ENCODE assay signal across 25 mouse cellular contexts in the genomic region with DNA sequence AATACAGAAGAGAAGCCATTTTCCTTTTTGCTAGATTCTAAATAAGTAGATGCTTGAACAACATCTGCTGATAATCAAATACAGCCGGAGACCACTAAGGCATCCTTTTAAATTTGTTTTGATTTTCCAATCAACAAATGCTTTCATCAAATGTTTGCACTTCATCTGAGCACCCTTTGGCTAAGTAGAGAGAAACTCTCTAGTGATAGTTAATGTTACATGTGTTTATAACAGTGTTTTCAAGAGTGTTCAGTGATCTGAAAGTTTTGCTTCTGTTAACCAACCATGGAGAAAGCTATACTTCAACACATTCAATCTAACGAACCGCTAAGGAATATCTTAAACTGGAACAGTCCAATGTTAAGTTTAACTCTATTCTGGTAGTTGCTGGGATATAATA.
"Had no signal": no experiment of that assay in that cellular context is flagged by ENCODE, and none has a peak within 500 bp of the region (broad histone marks: within the 10 kb centered on the region; RNA-seq: fewer than 3 reads in every experiment).

No protein-coding gene starts in this region.

- DNase-seq: gastrocnemius, postnatal 14 days; gastrocnemius, postnatal 36 days; heart, adult 11 months; heart, adult 2 months; heart, postnatal 4 days; kidney, adult 18-20 months; kidney, adult 8-10 months; kidney, postnatal 10 days; kidney, postnatal 25 days; kidney, postnatal 4 days; liver had no signal

- ATAC-seq: hindbrain, embryonic 16.5 days; inflammation-experienced regulatory T-cells, adult 6 months; intestine, embryonic 15.5 days; intestine, postnatal 0 days had no signal

- H3K36me3 ChIP-seq: heart, embryonic 13.5 days; heart, embryonic 15.5 days; hindbrain, embryonic 10.5 days; hindbrain, embryonic 12.5 days; intestine, embryonic 15.5 days; limb, embryonic 10.5 days; limb, embryonic 12.5 days had no signal

- H3K4me3 ChIP-seq: heart, adult 2 months; heart, embryonic 13.5 days; heart, embryonic 15.5 days; hindbrain, embryonic 10.5 days; hindbrain, embryonic 12.5 days; intestine, embryonic 15.5 days; layer of hippocampus, adult 2 months; left cerebral cortex, adult 2 months; limb, embryonic 10.5 days; limb, embryonic 12.5 days had no signal

- H3K27me3 ChIP-seq: heart, embryonic 13.5 days; heart, embryonic 15.5 days; hindbrain, embryonic 12.5 days; intestine, embryonic 15.5 days; limb, embryonic 12.5 days had no signal

- H3K9me3 ChIP-seq: heart, embryonic 13.5 days; heart, embryonic 15.5 days; hindbrain, embryonic 10.5 days; hindbrain, embryonic 12.5 days; intestine, embryonic 15.5 days; limb, embryonic 10.5 days; limb, embryonic 12.5 days had no signal

- H3K4me1 ChIP-seq: heart, embryonic 13.5 days; heart, embryonic 15.5 days; hindbrain, embryonic 10.5 days; hindbrain, embryonic 12.5 days; intestine, embryonic 15.5 days; limb, embryonic 10.5 days; limb, embryonic 12.5 days had no signal

- H3K4me2 ChIP-seq: heart, embryonic 11.5 days; heart, embryonic 13.5 days; heart, embryonic 15.5 days; hindbrain, embryonic 12.5 days; hindbrain, embryonic 14.5 days; intestine, embryonic 15.5 days; limb, embryonic 12.5 days had no signal

- H3K9ac ChIP-seq: heart, embryonic 13.5 days; heart, embryonic 15.5 days; hindbrain, embryonic 12.5 days; hindbrain, embryonic 14.5 days; intestine, embryonic 15.5 days; limb, embryonic 12.5 days had no signal

- H3K27ac ChIP-seq: heart, adult 2 months; heart, embryonic 13.5 days; heart, embryonic 15.5 days; hindbrain, embryonic 10.5 days; hindbrain, embryonic 12.5 days; hindbrain, embryonic 14.5 days; intestine, embryonic 15.5 days; layer of hippocampus, adult 2 months; left cerebral cortex, adult 2 months; limb, embryonic 10.5 days; limb, embryonic 12.5 days had no signal
